Mouse (Mus musculus): Measurements from ENCODE around the gene Usp22. TPM values are rescaled to one million over a fixed set of nuclear protein-coding genes. Genes with fewer than 3 reads are reported as not detected.

Usp22 gene
- polyA plus RNA-seq, 1 experiment from 2014 or later, result 186 TPM

DNA sequence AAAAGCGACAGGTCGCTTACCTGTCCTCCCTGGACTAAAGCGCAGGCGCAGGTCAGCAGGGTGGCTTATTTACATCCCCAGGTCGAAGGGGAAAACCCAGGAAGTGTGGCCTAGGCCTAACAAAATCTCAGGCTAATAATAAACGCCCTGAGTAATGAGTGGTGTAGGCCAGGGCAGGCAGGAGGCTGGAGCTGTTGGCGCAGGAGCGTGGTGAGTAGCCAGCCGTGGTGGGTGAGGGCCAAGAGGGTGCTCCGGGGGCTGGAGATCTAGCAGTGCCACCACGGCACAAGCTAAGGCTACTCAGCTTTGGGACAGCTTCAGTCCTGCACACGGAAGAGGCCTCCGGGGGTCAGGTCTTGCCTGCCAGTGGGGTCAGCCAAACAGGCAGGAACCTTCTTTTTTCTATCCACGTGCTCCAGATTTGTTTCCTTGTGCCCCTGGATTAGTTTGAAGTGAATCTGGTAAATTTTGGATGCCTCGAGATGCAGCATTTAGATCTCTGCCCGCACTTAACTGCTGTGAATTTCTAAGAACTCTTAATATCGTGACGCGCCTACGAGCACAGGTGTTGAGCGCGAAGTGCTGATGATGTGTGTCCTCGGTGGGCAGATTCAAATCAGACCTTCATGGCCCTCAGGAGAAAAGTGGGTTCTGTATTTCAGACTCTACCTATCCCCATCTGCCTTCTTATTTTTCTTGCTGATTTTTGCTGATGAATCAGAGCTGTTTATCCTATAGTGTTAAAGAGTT lies 48.1 kb downstream of the Usp22 start, which contains the start of gene Tnfrsf13b:
Gene Tnfrsf13b, plus strand, starts transcription at position 150 of the 750 bp plus-strand sequence.
- Histone ChIP-seq H3K36me3 (ENCODE audit: control insufficient read depth, insufficient read depth, low read length) (no peaks in the 10 kb centered on the region), H3K27me3 (ENCODE audit: control insufficient read depth, insufficient read depth, low read length) (no peaks in the 10 kb centered on the region), H3K4me2 (ENCODE audit: low read depth, severe bottlenecking) (no peak within 1 kb of the TSS), H3K9ac (ENCODE audit: low read length) (no peak within 1 kb of the TSS), H3K27ac (replicated peaks; ENCODE audit: low read depth, low read length) (no peak within 1 kb of the TSS), H3K9me3 (ENCODE audit: control insufficient read depth, low read length) (no peaks in the 10 kb centered on the region), H3K4me1 (ENCODE audit: control insufficient read depth, insufficient read depth, low read length) (no peaks in the 10 kb centered on the region), H3K4me3 (ENCODE audit: low read depth, low read length) (no peak within 1 kb of the TSS)
- ATAC-seq (ENCODE audit: insufficient number of reproducible peaks, low FRiP score, low TSS enrichment, low read depth) (no peak), DNase-seq (ENCODE audit: low spot score) (no peak)
- 85% methylated on average over 23 of the region's 23 CpGs for WGBS

DNA sequence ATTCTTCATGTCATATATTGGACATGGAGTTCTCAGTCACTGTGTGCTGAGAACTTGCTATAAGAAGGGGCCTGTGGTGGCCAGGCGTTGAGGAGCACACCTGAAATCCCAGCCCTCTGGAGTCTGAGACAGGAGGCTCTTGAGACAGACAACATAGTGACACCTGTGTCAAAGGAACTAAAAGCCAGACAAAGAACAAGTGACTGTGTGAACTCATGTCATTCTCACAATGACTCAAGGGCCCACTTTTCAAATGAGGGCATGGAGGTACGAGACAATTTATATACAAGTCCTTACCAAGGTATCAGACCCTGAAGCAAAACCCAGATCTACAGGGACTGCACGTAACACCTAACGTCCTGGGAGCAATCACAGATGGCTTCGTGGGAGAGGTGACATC lies 48.9 kb downstream of the Usp22 start:
- 91% methylated on average over 5 of the region's 5 CpGs for WGBS

DNA sequence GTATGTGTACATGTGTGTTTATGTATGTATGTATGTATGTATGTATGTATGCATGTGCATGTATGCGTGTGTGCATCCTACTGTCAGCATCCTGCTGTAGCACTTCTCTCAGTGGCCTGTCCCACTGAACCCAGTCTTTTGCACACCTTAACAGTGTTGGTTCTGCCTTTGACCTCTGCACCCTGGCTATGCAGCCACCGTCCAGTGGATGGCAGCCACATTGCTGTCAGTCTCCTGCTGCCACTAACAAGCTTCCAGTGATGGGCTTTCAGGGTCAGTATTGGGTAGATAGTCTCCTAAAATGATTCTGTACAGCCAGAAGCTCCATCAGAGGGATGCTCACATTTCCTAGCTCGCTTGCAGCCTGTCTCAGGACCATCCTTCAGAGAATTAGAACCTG lies 51.0 kb downstream of the Usp22 start:
- no peaks in the 10 kb centered on the region for H3K9me3 ChIP-seq (ENCODE audit: control insufficient read depth, low read length)
- no peak overlapping the region for H3K27ac ChIP-seq (replicated peaks; ENCODE audit: low read depth, low read length)
- no peak for ATAC-seq (ENCODE audit: insufficient number of reproducible peaks, low FRiP score, low TSS enrichment, low read depth)
- H3K4me3 ChIP-seq (ENCODE audit: low read depth, low read length), result no peak overlapping the region
- H3K4me1 ChIP-seq (ENCODE audit: control insufficient read depth, insufficient read depth, low read length), result no peaks in the 10 kb centered on the region
- H3K4me2 ChIP-seq (ENCODE audit: low read depth, severe bottlenecking), result no peak overlapping the region
- H3K36me3 ChIP-seq (ENCODE audit: control insufficient read depth, insufficient read depth, low read length), result no peaks in the 10 kb centered on the region
- H3K9ac ChIP-seq (ENCODE audit: low read length), result no peak overlapping the region
- 67% methylated on average over 3 of the region's 3 CpGs for WGBS
- no peaks in the 10 kb centered on the region for H3K27me3 ChIP-seq (ENCODE audit: control insufficient read depth, insufficient read depth, low read length)
- DNase-seq (ENCODE audit: low spot score), result no peak

More for the DNA sequence above, 48.9 kb downstream of the Usp22 start:
- Histone ChIP-seq H3K4me1 (ENCODE audit: control insufficient read depth, insufficient read depth, low read length) (no peaks in the 10 kb centered on the region), H3K4me3 (ENCODE audit: low read depth, low read length) (no peak overlapping the region), H3K9ac (ENCODE audit: low read length) (no peak overlapping the region), H3K36me3 (ENCODE audit: control insufficient read depth, insufficient read depth, low read length) (no peaks in the 10 kb centered on the region), H3K9me3 (ENCODE audit: control insufficient read depth, low read length) (no peaks in the 10 kb centered on the region), H3K27ac (replicated peaks; ENCODE audit: low read depth, low read length) (no peak overlapping the region), H3K27me3 (ENCODE audit: control insufficient read depth, insufficient read depth, low read length) (no peaks in the 10 kb centered on the region), H3K4me2 (ENCODE audit: low read depth, severe bottlenecking) (no peak overlapping the region)
- no peak for ATAC-seq (ENCODE audit: insufficient number of reproducible peaks, low FRiP score, low TSS enrichment, low read depth)
- no peak for DNase-seq (ENCODE audit: low spot score)

DNA sequence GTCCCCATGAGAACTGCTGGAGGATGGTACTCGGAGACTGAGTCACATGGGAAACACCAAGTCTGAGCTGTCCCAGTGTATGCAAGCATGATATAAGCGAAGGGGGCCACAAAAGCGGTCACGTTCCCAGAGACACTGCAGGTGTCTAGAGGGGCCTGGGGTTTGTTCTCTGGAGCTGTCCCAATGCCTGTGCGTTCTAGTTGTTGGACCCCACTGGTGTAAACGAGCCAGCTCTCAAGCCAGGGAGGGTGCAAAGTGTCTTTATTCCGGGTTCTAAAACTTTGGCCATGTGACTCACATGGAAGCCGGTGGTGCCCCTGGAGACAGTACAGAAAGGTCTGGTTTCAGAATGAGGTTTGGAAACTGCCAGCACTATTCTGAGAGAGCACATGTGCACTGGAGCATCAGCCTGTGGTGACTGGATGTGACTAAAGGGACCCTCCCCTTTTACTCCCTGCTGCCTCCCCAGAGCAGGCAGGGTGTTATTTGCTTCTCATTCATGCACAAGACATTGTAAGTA lies 52.0 kb downstream of the Usp22 start:
- no peaks in the 10 kb centered on the region for H3K9me3 ChIP-seq (ENCODE audit: control insufficient read depth, low read length)
- no peak overlapping the region for H3K9ac ChIP-seq (ENCODE audit: low read length)
- WGBS, result 91% methylated on average over 8 of the region's 8 CpGs
- ATAC-seq (ENCODE audit: insufficient number of reproducible peaks, low FRiP score, low TSS enrichment, low read depth) (no peak), DNase-seq (ENCODE audit: low spot score) (no peak)
- H3K4me3 ChIP-seq (ENCODE audit: low read depth, low read length), result no peak overlapping the region
- H3K4me2 ChIP-seq (ENCODE audit: low read depth, severe bottlenecking), result no peak overlapping the region
- H3K4me1 ChIP-seq (ENCODE audit: control insufficient read depth, insufficient read depth, low read length), result no peaks in the 10 kb centered on the region
- H3K36me3 ChIP-seq (ENCODE audit: control insufficient read depth, insufficient read depth, low read length), result no peaks in the 10 kb centered on the region
- H3K27me3 ChIP-seq (ENCODE audit: control insufficient read depth, insufficient read depth, low read length), result no peaks in the 10 kb centered on the region
- H3K27ac ChIP-seq (replicated peaks; ENCODE audit: low read depth, low read length), result no peak overlapping the region

DNA sequence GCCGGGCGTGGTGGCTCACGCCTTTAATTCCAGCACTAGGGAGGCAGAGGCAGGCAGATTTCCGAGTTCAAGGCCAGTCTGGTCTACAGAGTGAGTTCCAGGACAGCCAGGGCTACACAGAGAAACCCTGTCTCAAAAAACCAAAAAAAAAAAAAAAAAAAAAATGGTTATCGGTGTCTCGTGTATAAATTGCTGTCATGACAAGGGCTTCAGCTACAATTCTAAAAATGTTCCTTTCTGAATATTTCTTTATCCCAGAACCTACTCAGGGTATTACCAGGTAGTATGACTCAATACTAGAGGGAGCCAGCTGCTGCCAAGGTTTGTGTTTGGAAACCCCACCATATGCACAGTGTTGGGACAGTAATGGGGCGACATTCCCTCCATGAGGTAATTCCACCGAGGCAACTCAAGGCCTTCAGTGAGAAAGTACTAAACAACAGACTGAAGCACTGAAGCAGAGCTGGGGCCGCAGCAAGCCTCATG lies 52.5 kb downstream of the Usp22 start:
- Histone ChIP-seq H3K36me3 (ENCODE audit: control insufficient read depth, insufficient read depth, low read length) (no peaks in the 10 kb centered on the region), H3K27ac (replicated peaks; ENCODE audit: low read depth, low read length) (no peak overlapping the region), H3K9me3 (ENCODE audit: control insufficient read depth, low read length) (no peaks in the 10 kb centered on the region), H3K4me2 (ENCODE audit: low read depth, severe bottlenecking) (no peak overlapping the region), H3K27me3 (ENCODE audit: control insufficient read depth, insufficient read depth, low read length) (no peaks in the 10 kb centered on the region), H3K4me3 (ENCODE audit: low read depth, low read length) (no peak overlapping the region), H3K4me1 (ENCODE audit: control insufficient read depth, insufficient read depth, low read length) (no peaks in the 10 kb centered on the region), H3K9ac (ENCODE audit: low read length) (no peak overlapping the region)
- ATAC-seq (ENCODE audit: insufficient number of reproducible peaks, low FRiP score, low TSS enrichment, low read depth) (no peak), DNase-seq (ENCODE audit: low spot score) (no peak)
- 85% methylated on average over 9 of the region's 9 CpGs for WGBS

DNA sequence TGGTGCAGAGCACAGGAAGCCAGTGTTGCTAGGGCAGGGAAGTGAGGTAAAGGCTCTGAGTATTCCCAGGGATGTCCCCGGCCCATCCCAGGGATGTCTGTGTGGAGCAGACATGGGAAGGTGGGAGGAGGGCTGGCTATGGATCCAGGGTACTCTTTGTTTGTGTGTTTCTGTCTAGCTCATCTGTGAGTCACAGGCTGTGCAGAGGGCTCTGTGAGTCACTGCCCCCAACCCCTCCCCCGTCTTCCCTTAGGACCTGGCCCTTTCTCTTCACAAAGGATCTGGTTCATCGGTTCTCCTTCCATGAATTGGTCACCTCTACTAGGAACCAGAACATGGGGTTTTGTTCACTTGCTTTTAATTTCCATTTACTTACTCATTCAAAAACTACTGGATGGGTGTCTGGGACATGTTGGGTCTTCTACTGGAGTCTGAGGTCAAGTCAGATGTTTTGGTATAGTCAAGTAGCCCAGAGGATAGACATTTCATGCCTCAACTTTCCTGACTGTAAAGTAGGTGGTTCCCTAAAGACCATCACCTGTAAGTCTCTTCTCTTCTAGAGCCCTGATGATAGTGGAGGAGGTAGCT lies 54.8 kb downstream of the Usp22 start:
- Histone ChIP-seq H3K4me1 (ENCODE audit: control insufficient read depth, insufficient read depth, low read length) (no peaks in the 10 kb centered on the region), H3K27me3 (ENCODE audit: control insufficient read depth, insufficient read depth, low read length) (no peaks in the 10 kb centered on the region), H3K4me2 (ENCODE audit: low read depth, severe bottlenecking) (no peak overlapping the region), H3K9ac (ENCODE audit: low read length) (no peak overlapping the region), H3K9me3 (ENCODE audit: control insufficient read depth, low read length) (no peaks in the 10 kb centered on the region), H3K27ac (replicated peaks; ENCODE audit: low read depth, low read length) (no peak overlapping the region), H3K36me3 (ENCODE audit: control insufficient read depth, insufficient read depth, low read length) (no peaks in the 10 kb centered on the region), H3K4me3 (ENCODE audit: low read depth, low read length) (no peak overlapping the region)
- WGBS, result 87% methylated on average over 3 of the region's 3 CpGs
- DNase-seq (ENCODE audit: low spot score), result no peak
- ATAC-seq (ENCODE audit: insufficient number of reproducible peaks, low FRiP score, low TSS enrichment, low read depth), result no peak

DNA sequence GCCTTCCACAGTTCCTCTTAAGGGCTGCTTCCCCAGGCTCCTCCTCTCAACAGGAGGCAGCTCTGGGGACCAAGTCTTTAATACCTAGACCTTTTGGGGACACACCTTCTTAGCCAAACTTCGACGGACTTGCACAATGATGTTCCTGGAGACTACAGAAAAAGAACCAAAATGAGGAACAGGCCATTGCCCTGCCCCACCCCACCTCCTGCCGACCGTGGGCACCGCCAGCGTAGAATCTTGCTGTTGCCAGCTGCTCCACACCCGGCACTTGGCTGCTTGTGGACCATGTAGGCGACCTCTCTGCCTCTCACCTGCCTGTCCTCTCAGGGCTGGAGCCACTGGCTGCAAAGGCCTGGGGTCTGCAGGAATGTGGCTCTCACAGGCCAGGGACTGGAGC lies 58.6 kb downstream of the Usp22 start:
- 65% methylated on average over 8 of the region's 8 CpGs for WGBS
- Histone ChIP-seq H3K27ac (replicated peaks; ENCODE audit: low read depth, low read length) (no peak overlapping the region), H3K4me1 (ENCODE audit: control insufficient read depth, insufficient read depth, low read length) (no peaks in the 10 kb centered on the region), H3K9me3 (ENCODE audit: control insufficient read depth, low read length) (no peaks in the 10 kb centered on the region), H3K4me2 (ENCODE audit: low read depth, severe bottlenecking) (no peak overlapping the region), H3K27me3 (ENCODE audit: control insufficient read depth, insufficient read depth, low read length) (no peaks in the 10 kb centered on the region), H3K4me3 (ENCODE audit: low read depth, low read length) (no peak overlapping the region), H3K36me3 (ENCODE audit: control insufficient read depth, insufficient read depth, low read length) (no peaks in the 10 kb centered on the region), H3K9ac (ENCODE audit: low read length) (no peak overlapping the region)
- no peak for DNase-seq (ENCODE audit: low spot score)
- ATAC-seq (ENCODE audit: insufficient number of reproducible peaks, low FRiP score, low TSS enrichment, low read depth), result no peak

DNA sequence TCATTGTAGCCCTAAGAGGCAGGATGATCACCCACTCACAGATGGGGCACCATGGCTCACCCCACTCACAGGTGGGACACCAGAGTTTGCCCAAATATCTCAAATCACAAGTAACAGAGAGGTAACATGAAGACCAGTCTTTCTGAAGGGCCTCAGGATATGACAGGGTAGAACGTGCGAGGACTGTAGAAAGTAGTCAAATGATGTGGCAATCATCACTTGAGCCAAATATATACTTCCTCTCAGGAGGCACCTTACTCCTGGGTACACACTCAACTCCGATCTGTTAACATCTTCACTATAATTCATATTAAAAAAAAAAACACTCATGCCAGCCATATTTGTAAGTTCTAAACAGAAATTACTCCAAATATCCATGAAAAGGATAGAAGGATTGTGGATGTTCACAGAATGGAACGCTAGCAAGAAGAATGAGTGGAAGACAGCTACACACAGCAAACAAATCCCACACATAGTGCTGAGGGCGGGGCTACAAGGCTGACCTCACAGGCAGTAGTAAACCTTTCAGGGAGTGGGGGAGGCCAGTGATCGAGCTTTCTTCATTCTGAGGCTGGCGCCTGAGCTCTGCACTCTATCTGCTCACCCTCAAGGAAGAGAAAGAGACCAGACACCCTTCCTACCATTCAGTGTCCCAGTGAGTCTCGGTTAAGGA lies 62.4 kb downstream of the Usp22 start:
- no peak overlapping the region for H3K9ac ChIP-seq (ENCODE audit: low read length)
- no peak overlapping the region for H3K4me2 ChIP-seq (ENCODE audit: low read depth, severe bottlenecking)
- no peak overlapping the region for H3K27ac ChIP-seq (replicated peaks; ENCODE audit: low read depth, low read length)
- H3K4me1 ChIP-seq (ENCODE audit: control insufficient read depth, insufficient read depth, low read length), result no peaks in the 10 kb centered on the region
- H3K9me3 ChIP-seq (ENCODE audit: control insufficient read depth, low read length), result no peaks in the 10 kb centered on the region
- no peaks in the 10 kb centered on the region for H3K27me3 ChIP-seq (ENCODE audit: control insufficient read depth, insufficient read depth, low read length)
- ATAC-seq (ENCODE audit: insufficient number of reproducible peaks, low FRiP score, low TSS enrichment, low read depth), result no peak
- DNase-seq (ENCODE audit: low spot score), result no peak
- H3K36me3 ChIP-seq (ENCODE audit: control insufficient read depth, insufficient read depth, low read length), result no peaks in the 10 kb centered on the region
- WGBS, result 77% methylated on average over 8 of the region's 8 CpGs
- no peak overlapping the region for H3K4me3 ChIP-seq (ENCODE audit: low read depth, low read length)
